Mouse (Mus musculus): ENCODE data around the gene H2-Eb2.

Gene H2-Eb2

DNA sequence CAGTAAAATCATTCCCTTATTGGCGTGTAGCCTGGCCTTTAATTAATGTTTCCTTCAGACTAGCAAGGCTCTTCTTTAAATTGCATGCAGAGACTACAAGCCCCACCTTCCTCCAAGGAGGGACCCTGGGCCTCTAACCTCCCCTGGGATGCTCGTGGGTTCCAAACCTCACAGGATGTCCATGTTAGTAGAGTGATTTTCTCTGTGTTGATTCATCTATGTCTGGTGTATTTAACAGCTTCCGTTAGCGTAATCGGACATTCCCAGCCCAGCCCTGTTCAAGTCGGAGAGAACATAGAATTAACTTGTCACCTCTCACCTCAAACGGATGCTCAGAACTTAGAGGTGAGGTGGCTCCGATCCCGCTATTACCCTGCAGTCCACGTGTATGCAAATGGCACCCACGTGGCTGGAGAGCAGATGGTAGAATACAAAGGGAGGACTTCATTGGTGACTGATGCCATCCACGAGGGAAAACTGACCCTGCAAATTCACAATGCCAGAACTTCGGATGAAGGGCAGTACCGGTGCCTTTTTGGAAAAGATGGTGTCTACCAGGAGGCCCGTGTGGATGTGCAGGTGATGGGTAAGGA lies 37.6 kb downstream of the H2-Eb2 start:
- DNase-seq = no peak

GRCm38 (mm10) chr17:34363676-34364310 lies 38.3 kb downstream of the H2-Eb2 start:
- no peak for DNase-seq

DNA sequence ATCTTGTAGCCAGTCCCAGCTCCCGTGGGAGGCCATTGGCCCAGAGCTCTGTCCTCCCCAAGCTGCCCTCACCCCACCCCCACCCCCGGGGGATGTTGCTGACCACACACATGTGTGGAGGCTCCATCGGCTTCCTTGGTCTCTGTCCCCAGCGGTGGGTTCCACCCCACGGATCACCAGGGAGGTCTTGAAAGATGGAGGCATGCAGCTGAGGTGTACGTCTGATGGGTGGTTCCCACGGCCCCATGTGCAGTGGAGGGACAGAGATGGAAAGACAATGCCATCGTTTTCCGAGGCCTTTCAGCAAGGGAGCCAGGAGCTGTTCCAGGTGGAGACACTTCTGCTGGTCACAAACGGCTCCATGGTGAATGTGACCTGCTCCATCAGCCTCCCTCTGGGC lies 39.6 kb downstream of the H2-Eb2 start:
- no peak for DNase-seq

GRCm38 (mm10) chr17:34370563-34370962 lies 45.1 kb downstream of the H2-Eb2 start:
- no peak for DNase-seq

GRCm38 (mm10) chr17:34373055-34373709 lies 47.7 kb downstream of the H2-Eb2 start:
- DNase-seq = no peak

- DNase-seq = no peak
Observed at GRCm38 (mm10) chr17:34376847-34377246, 51.4 kb downstream of the H2-Eb2 start, which contains the start of gene Btnl1. Gene Btnl1, plus strand, starts transcription at chr17:34377132.

DNA sequence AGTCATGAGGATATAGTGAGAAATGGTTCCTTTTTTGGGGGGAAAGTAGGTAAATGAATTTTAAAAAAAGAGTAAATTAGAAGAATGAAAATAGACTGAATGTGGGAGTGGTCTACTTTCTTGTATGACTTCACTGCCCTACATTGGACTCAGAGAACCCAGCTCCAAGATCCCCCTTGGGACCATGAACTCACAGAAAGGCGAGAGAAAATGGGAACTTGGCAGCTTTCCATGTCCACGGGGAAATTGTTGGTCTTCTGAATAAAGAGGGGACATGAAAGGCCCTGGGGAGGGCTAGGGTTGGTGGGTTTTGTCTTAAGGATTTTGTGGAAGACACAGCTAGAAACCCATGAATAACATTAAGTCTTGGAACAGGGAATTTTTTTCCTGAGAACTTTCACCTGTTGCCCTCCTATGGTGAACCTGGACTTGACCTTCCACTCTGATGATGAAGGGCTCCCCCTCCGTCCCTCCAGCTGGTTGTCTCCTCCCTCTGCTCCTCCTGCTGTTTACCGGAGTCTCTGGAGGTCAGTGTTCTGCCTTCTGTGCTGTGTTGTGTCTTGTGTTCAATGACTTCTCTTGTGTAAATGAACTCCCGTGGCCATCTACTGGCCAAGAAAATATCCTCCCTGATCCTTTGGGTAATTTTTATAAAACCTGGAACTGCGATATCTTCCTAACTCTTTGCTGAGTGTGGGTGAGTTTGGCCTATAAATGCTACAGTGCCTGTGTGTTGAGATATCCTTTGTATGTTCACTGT lies 52.2 kb downstream of the H2-Eb2 start:
- no peak for DNase-seq

DNA sequence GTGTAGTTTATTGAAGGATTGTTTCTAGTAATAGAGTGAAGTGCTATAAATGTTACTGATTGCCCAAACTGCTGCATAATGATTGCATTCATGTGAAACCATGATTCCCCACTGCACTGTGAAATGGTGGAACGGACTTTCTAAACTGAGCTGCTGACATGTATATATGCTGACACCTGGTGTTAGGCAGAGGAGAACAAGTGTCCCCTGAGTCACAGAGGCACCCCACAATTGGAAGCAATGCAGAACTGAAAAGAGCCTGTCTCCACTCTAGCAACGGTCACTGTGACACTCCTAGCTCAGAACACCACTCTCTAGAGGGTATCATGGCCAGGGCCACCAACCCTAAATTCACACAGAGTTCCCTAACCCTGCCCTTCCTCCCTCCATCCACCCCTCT lies 53.3 kb downstream of the H2-Eb2 start:
- no peak for DNase-seq

- no peak for DNase-seq
Observed at GRCm38 (mm10) chr17:34379451-34379850, 54.0 kb downstream of the H2-Eb2 start.

- DNase-seq = no peak
Observed at GRCm38 (mm10) chr17:34381876-34382275, 56.4 kb downstream of the H2-Eb2 start.

- no peak for DNase-seq
Observed at GRCm38 (mm10) chr17:34383212-34383611, 57.7 kb downstream of the H2-Eb2 start.

DNA sequence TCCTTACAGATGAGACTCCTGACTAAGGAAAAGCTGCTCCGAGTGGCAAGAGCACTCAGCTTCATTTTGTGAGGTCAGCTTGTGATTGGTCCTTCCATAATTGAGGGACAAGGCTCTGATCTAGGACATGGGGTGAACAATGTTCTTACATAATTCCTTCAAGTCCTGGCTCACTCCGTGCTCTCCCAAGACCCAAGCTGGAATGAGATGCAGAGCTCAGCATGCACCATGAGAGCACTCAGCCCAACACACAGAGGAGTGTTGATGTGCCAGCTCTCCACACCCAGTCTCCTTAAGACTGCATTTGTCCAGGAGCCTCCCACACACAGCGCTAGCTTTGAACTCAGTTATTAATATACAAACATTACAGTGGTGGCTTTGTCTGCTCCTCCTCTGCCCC lies 59.2 kb downstream of the H2-Eb2 start:
- no peak for DNase-seq

DNA sequence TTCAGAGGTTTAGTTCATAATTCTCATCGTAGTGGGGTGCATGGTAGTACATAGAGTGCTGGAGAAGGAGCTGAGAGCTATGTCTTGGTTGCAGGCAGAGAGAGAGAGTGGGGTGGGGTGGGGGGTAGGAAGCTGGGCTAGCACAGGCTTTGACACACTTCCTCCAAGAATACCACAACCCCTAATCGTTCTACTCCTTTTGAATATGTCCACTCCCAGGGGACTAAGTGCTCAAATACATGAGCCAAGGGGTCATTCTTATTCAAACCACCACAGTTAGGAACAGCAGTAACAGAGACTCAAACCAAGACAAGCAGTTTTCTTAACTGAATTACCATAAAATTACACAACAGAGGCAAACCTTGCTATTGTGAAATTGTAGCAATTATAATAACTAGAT lies 61.2 kb downstream of the H2-Eb2 start:
- DNase-seq = no peak

DNA sequence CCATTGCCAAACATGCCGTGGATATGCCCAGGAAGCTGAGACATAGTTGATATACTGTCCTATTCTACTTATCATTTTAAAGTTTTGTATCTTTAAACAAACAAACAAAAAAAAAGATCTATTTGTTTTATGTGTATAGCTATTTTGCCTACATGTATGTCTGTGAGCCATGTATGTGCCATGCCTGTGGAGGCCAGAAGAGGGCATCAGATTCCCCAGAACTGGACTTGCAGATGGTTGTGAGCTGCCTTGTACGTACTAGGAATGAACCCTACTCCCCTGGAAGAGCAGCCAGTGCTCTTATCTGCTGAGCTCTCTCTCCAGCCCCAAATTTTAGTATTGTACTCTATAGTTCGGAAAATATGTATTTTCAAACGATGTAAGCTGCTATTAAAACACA lies 63.0 kb downstream of the H2-Eb2 start:
- DNase-seq = peak; percentile 73
